Mouse (Mus musculus): ENCODE data around the gene Kcnj8. TPM values are rescaled to one million over a fixed set of nuclear protein-coding genes. Genes with fewer than 3 reads are reported as not detected.
"Not testable (repeated sequence)": the region's sequence is repeated elsewhere in the genome, so short reads cannot be mapped to it uniquely, and the experiment has no call there.

Gene Kcnj8
- total RNA-seq, 2 experiments from 2014 or later = 16.5 to 16.8 TPM

GRCm38 (mm10) chr6:142551482-142551881 is 19.9 kb downstream of the Kcnj8 start:
- DNase-seq (ENCODE audit: low spot score in 2 of 2) = no peak

- no peak for DNase-seq (ENCODE audit: low spot score in 2 of 2)
These were observed 20.5 kb downstream of the Kcnj8 start for GRCm38 (mm10) chr6:142550871-142551270.

DNA sequence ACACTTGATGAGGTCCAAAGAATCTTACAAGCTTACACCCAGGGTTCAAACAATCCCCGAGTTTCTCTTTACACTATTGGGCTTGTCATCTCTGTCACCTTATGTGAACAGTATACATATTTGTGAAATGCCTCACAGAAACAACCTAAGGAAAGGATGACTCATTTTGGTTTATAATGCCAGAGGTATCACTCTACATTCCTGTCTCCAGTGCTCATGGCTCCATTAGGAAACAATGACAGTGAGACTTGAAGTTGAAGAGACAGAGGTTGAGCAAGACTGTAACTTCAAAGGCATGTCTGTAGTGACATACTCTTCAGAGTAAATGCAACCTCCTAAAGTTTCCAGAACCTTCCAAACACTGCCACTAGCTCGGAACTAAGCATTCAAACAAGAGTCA is 23.0 kb downstream of the Kcnj8 start:
- no peak for DNase-seq (ENCODE audit: low spot score in 2 of 2)

GRCm38 (mm10) chr6:142545132-142545531 is 26.3 kb downstream of the Kcnj8 start:
- no peak for DNase-seq (ENCODE audit: low spot score in 2 of 2)

- DNase-seq (ENCODE audit: low spot score in 2 of 2) = no peak
These were observed 27.8 kb downstream of the Kcnj8 start for GRCm38 (mm10) chr6:142543648-142544047.

- no peak for DNase-seq (ENCODE audit: low spot score in 2 of 2)
These were observed 28.6 kb downstream of the Kcnj8 start for GRCm38 (mm10) chr6:142542800-142543175.

DNA sequence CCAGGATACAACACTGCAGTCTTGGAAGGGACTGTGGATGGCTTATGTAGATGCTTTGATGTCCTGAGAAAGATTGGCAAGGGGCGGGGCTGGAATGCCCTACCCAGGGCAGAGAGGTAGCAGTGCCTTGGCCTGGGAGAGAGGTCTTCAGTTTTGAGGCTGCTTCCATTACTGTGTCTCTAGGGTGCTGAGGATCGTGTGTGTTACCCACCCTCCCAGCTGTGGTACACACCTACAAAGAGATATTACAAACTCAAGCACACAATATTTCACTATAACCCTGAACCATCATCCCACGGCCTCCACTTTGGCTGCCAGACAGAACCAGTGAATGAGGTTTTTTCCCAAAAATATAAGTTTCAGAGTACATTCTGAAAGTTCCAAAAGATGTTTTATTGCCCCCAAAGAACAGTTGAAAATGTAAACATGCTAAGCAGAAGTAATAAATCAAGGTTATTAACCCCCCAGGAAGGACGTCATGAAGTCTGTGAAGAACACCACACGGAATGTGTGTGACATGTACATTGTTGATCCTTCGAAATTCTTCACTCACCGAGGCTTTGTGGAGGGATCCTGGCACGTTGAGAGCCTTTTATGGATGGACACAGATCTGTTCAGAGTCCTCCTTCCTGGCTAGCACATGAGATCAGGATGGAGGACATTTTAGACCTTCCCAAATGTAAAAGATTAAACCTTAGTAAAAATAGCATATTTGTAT is 29.2 kb downstream of the Kcnj8 start:
- DNase-seq (ENCODE audit: low spot score in 2 of 2) = no peak

DNA sequence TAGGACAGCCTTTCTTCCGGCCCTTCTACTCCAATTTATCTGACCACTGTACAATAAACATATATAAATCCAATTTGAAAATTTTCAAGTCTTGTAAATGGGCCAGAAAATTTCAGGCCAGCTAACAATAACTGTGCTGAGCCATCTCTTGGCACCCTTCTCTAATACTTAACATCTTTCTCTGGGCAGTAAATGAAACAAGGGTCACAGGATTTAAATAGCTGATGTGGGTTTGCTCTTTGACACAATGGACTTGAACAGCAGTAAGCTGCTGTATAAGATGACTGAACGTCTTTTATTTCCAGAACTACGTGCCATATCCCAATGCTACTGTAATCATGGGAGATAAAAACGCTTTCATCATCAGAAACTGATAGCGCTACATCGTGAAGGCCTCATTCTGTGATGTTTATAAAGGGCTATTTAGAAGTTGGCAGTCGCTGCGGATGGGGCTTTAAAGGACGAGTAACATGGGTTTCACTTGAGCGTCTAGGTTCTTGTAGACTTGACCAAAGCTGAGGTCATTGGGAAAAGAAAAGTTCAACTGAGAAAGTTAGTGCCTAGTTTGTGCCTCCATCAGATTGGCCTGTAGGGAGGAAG is 30.8 kb downstream of the Kcnj8 start:
- DNase-seq (ENCODE audit: low spot score in 2 of 2) = no peak

DNA sequence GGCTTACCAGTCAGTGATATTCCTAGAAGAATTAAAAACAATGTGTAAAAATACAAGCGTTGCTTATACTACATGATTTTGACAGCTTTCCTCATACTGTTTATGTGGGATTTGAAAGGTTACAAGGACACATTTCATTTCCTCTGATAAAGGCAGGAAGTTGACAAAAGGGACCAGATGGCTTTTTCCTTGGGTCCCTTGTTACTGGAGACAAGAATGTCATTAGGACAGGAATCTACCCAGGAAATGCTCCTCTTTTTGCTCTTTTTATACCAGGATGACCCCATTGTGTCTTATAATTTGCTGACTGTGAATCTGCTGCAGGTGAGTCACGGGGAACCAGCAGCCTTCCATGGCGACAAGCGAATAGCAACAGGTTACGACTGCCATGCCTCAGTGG is 31.3 kb downstream of the Kcnj8 start:
- no peak for DNase-seq (ENCODE audit: low spot score in 2 of 2)

DNA sequence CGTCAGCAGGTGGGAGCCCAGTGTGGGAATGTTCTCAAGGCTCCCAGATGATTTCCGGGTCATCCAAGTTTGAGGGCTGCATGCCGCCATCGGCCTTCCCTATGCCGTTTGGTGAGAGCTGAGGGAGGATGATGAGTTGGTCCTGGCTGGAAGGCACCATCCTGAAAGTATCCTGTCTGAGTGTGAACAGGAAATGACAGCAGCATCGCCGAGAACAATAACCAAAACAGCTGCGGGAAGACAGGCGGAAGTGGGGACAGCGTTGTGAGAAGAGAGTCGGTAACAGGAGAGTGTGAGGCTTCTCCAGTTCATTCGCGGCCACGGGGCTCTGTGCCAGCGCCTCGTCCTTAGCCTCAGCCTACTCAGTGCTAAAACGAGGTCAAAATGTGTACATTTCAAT is 32.9 kb downstream of the Kcnj8 start:
- no peak for DNase-seq (ENCODE audit: low spot score in 2 of 2)

- no peak for DNase-seq (ENCODE audit: low spot score in 2 of 2)
These were observed 38.0 kb downstream of the Kcnj8 start for GRCm38 (mm10) chr6:142533412-142533811.

DNA sequence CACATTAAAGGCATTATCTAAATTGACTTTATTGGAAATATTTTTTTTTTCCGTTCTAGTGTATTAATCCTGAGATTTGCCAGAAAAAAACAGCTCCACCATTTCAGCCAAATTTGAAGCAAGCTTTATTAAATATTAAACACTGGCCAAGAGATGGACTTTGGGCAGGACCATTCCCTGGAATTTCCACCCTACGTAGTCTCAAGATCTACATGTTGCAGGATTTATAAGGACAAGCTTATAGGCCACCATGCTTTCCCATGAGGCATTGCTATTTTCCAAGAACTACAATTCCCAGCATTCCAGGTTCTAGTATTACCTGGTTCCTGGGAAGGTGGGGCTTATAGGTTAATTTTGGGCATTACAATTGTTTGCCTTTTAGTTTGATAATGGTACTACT is 38.7 kb downstream of the Kcnj8 start:
- no peak for DNase-seq (ENCODE audit: low spot score in 2 of 2)

DNA sequence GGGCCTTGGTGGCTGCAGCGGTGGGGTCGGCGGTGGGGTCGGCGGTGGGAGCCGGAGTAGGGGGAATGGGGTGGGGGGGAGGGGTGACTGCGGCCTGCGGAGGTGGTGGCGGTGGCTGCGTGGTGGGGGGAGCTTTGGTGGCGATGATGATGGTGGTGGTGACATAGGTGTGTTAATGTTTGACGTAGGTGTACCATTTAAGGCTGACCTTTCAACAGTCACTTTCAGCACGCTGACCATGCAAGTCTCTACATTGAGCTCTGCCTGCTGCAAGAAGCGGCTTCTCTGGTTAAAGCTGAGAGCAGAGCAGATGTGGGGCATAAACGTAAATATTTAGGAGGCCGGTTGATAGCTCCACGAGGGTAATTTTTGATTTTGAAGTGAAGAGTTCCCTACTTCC is 39.3 kb downstream of the Kcnj8 start:
- DNase-seq (ENCODE audit: low spot score in 2 of 2) = no peak

DNA sequence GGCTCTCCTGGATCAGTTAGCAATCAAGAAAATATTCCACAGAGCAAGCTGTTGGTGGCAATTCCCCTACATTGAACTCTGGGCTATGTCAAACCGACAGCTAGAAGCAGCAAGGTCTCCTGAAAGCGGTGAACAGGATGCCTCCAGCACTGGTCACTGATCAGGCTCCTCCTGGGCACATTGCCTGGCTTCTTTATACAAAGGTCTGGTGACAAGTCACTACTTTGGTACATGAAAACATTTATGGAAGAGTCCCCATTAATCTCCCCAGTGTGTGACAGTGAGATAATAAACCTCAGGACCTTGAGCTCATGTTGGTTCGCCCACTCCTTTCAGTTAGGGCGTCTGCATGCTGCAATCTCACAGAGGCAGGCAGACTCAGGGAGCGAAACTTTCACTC is 41.0 kb downstream of the Kcnj8 start:
- DNase-seq (ENCODE audit: low spot score in 2 of 2) = no peak

DNA sequence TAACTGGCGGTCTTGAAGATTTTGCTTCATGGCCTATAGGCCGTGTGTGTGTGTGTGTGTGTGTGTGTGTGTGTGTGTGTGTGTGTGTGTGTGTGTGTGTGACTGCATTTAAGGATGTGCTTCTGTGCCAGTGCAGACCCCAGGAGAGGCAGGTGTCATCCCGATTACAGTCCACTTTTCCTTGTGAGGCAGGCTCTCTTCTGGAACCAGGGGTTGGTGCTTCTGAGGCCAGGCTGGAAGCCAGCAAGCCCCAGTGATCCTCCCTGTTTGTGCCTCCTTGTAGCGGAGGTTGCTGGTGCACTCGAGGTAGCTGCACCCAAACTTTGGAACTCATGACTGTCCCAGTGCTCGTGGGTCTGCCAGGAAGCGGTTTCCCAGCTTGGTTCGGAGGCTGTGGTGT is 41.7 kb downstream of the Kcnj8 start:
- no peak for DNase-seq (ENCODE audit: low spot score in 2 of 2)

- no peak for DNase-seq (ENCODE audit: low spot score in 2 of 2)
These were observed 43.4 kb downstream of the Kcnj8 start for GRCm38 (mm10) chr6:142527931-142528562.

- peak in 1 of 2 experiments; percentile 37 for DNase-seq (ENCODE audit: low spot score in 2 of 2)
These were observed 46.6 kb downstream of the Kcnj8 start for GRCm38 (mm10) chr6:142524635-142525308.

DNA sequence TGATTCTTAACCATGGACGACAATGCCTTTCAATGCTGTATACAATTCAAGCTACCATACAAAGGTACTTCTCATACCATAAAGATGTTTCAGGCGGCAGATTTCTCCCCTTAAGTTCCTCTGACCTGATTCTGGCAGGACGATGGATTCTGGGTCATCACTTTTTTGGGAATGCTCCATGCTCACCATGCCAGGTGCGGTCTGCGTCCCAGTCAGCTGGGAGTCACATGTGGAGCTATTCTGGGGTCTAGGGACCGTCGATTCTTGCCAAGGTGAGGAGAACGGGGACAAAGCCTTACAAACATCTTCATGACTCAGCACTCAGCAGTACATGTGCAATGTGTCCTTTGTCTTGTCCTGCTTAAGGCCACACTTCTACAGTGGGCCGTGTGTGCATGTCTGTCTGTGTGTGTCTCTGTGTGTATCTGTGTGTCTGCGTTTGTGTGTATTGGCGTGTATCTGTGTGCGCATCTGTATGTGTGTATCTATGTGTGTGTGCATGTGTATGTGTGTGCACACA is 49.8 kb downstream of the Kcnj8 start:
- no peak for DNase-seq (ENCODE audit: low spot score in 2 of 2)

DNA sequence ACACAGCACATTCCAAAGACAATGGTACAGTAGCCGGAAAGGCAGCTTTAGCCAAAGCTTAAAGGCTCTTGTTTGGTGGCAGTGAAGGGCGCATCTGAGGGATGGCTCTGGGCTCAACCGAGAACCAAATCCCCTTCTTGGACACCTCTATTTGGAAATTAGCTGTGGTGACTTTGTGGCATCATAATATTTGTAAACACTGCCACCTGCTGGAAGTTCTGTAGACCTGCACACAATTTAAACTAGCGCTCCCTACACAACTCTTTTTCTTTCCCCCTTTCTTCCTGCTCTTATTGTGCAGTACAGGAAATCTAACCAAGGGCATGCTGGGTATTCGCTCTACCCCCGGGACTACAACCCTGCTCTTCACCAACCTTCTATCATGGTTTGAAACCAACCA is 52.3 kb downstream of the Kcnj8 start:
- DNase-seq (ENCODE audit: low spot score in 2 of 2) = no peak

- DNase-seq (ENCODE audit: low spot score in 2 of 2) = not testable (repeated sequence)
These were observed 56.0 kb downstream of the Kcnj8 start for GRCm38 (mm10) chr6:142515379-142515778.

- no peak for DNase-seq (ENCODE audit: low spot score in 2 of 2)
These were observed 56.5 kb downstream of the Kcnj8 start for GRCm38 (mm10) chr6:142514912-142515311.
